Mouse (Mus musculus): Measurements from ENCODE around the gene Stk38. TPM values are rescaled to one million over a fixed set of nuclear protein-coding genes. Genes with fewer than 3 reads are reported as not detected.

Gene Stk38
- polyA plus RNA-seq (2015; fragmentation: Nextera tagmentation; extraction: Ambion mirVana) = 58.2 and 58.7 TPM in 2 replicates

DNA sequence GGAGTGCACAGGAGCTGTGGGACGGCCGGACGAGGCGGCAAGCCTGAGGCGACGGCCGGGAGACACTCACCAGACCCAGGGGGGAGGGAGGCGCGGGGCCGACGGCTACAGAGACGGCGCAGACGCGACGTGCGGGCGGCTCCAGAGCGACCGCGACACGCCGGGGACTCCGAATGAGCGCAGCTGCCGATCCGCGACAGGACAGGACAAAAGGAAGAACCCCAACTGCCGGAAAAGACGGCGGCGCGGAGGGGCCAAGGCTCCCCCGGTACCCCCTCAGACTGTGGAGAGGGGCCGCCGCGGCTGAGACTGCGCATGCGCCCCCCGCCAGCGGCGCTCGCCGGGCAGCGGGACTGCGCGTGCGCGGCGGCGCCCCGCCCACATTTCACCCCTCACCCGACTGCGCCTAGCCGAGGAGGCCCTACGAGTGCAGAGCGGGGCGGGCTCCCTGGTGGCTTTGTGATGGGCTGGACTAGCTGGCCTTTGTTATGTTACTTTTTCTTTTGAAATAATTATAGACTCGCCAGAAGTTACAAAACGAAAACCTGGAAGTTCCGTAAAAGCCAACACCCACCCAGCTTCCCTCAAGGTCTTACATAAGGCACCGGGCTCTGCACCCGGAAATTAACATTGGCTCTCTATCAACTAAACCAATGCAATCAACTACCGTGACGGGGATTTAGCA lies at the start of gene Stk38:
Gene Stk38 (minus strand): TSS at position 355 of the 685 bp plus-strand sequence.

DNA sequence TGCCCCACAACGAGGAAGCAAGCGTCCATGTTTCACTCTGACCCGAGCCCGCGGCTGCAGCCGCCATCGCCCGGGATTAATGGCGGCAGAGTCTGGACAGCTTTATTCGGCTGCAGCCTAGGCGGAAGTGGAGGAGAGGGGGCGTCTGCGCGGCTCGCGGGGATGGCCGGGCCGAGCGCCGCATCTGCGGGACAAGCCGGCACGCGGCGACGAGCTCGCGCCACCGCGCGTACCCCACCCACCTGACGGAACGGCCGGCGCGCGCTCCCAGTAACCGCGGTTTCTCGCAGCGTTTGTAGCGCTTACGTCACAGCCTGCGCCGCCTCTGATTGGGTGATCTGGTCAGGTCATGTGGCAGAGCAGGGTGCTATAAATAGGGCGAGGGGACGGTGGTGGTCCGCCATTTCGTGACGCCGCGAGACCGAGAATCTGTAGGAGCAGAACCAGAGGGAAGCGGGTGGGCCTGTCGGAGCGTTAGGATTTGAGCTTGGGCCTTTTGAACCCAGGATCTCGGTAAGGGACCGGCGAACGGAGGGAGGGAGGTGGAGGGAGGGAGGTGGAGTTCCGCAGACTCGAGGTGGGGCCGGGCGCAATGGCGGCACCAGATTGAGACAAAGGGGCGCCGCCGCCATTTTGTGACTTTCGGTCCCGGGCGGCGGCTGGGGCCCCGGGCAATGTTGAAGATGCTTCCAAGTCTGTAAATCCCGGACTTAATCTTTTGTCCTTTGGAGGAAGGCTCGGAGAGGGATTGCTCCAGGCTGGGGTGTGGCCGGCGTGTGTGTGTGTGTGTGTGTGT lies 24.7 kb upstream of the Stk38 start, which contains the start of gene Srsf3:
Gene Srsf3 (plus strand): TSS at position 355 of the 796 bp plus-strand sequence.

GRCm38 (mm10) chr17:28951831-28952799 lies 55.7 kb downstream of the Stk38 start, which contains the start of gene Kctd20:
Gene Kctd20, plus strand, starts transcription at chr17:28951950.

GRCm38 (mm10) chr17:28943740-28944139 lies 64.1 kb downstream of the Stk38 start, which contains the start of gene Pxt1:
Gene Pxt1, minus strand, starts transcription at chr17:28943840.

Other genes with a start within 250 kb of the Stk38 start
- 0.97 and 5.9 TPM in 2 replicates for gene Mapk13, start 238.7 kb downstream of the Stk38 start, polyA plus RNA-seq (2015; fragmentation: Nextera tagmentation; extraction: Ambion mirVana)
- gene Brpf3, start 206.9 kb downstream of the Stk38 start, polyA plus RNA-seq (2015; fragmentation: Nextera tagmentation; extraction: Ambion mirVana) = 3.0 and 3.4 TPM in 2 replicates
- 0.63 TPM in 1 of 2 replicates, not detected in the other for gene Pnpla1, start 149.6 kb downstream of the Stk38 start, polyA plus RNA-seq (2015; fragmentation: Nextera tagmentation; extraction: Ambion mirVana)
- 0.06 and 0.07 TPM in 2 replicates for gene 4930539E08Rik, start 92.7 kb downstream of the Stk38 start, polyA plus RNA-seq (2015; fragmentation: Nextera tagmentation; extraction: Ambion mirVana)
- gene Pxt1, start 64.2 kb downstream of the Stk38 start, polyA plus RNA-seq (2015; fragmentation: Nextera tagmentation; extraction: Ambion mirVana) = 0.44 and 0.45 TPM in 2 replicates
- 37.8 and 40.0 TPM in 2 replicates for gene Kctd20, start 56.0 kb downstream of the Stk38 start, polyA plus RNA-seq (2015; fragmentation: Nextera tagmentation; extraction: Ambion mirVana)
- gene Srsf3, start 24.6 kb upstream of the Stk38 start, polyA plus RNA-seq (2015; fragmentation: Nextera tagmentation; extraction: Ambion mirVana) = 130 and 166 TPM in 2 replicates
- gene Cdkn1a, start 83.0 kb upstream of the Stk38 start, polyA plus RNA-seq (2015; fragmentation: Nextera tagmentation; extraction: Ambion mirVana) = 506 and 575 TPM in 2 replicates
- 2.3 and 3.9 TPM in 2 replicates for gene Rab44, start 106.2 kb upstream of the Stk38 start, polyA plus RNA-seq (2015; fragmentation: Nextera tagmentation; extraction: Ambion mirVana)
- gene Cpne5, start 230.2 kb upstream of the Stk38 start, polyA plus RNA-seq (2015; fragmentation: Nextera tagmentation; extraction: Ambion mirVana) = 0.18 and 0.95 TPM in 2 replicates

Measured in skeletal muscle tissue, postnatal 0 days (tissue).